Mouse (Mus musculus): ENCODE measurements around the gene Zfp691.

The Zfp691 gene

GRCm38 (mm10) chr4:119124771-119125273 is 49.2 kb downstream of the Zfp691 start:
- DNase-seq (ENCODE audit: low spot score in 2 of 2): no peak

- peak; percentile 49 to 52 for DNase-seq (ENCODE audit: low spot score in 2 of 2)
Observed at GRCm38 (mm10) chr4:119121249-119121648, 52.7 kb downstream of the Zfp691 start.

- DNase-seq (ENCODE audit: low spot score in 2 of 2): no peak
Observed at GRCm38 (mm10) chr4:119120095-119120494, 53.9 kb downstream of the Zfp691 start.
